Mouse (Mus musculus): ENCODE results near the gene Nt5c2. TPM values are rescaled to one million over a fixed set of nuclear protein-coding genes. Genes with fewer than 3 reads are reported as not detected.

The Nt5c2 gene
- polyA plus RNA-seq, 1 experiment from 2014 or later = 85.0 TPM

- H3K27ac ChIP-seq (replicated peaks) = no peak overlapping the region
- no peak overlapping the region for H3K9ac ChIP-seq
- 91% methylated on average over 8 of the region's 8 CpGs for WGBS
- no peak overlapping the region for H3K4me3 ChIP-seq
- ATAC-seq (ENCODE audit: low read depth) = no peak
- peaks cover 91% of the 10 kb centered on the region for H3K36me3 ChIP-seq
- H3K4me2 ChIP-seq = no peak overlapping the region
- no peaks in the 10 kb centered on the region for H3K27me3 ChIP-seq
- H3K4me1 ChIP-seq (replicated peaks) = no peaks in the 10 kb centered on the region
- H3K9me3 ChIP-seq = no peaks in the 10 kb centered on the region
Measured at GRCm38 (mm10) chr19:46889666-46890065, 125.3 kb downstream of the Nt5c2 start.

GRCm38 (mm10) chr19:46887811-46888527 lies 127.0 kb downstream of the Nt5c2 start:
- no peaks in the 10 kb centered on the region for H3K9me3 ChIP-seq
- H3K4me1 ChIP-seq (replicated peaks) = no peaks in the 10 kb centered on the region
- H3K4me2 ChIP-seq = no peak overlapping the region
- H3K4me3 ChIP-seq = no peak overlapping the region
- H3K36me3 ChIP-seq = peaks cover 96% of the 10 kb centered on the region
- H3K27ac ChIP-seq (replicated peaks) = no peak overlapping the region
- WGBS = 81% methylated on average over 14 of the region's 14 CpGs
- no peaks in the 10 kb centered on the region for H3K27me3 ChIP-seq
- ATAC-seq (ENCODE audit: low read depth) = no peak
- no peak overlapping the region for H3K9ac ChIP-seq

GRCm38 (mm10) chr19:46886826-46887225 lies 128.1 kb downstream of the Nt5c2 start:
- no peaks in the 10 kb centered on the region for H3K9me3 ChIP-seq
- 88% methylated on average over 7 of the region's 7 CpGs for WGBS

GRCm38 (mm10) chr19:46885365-46885764 lies 129.6 kb downstream of the Nt5c2 start:
- H3K4me2 ChIP-seq = no peak overlapping the region
- H3K9ac ChIP-seq = no peak overlapping the region
- H3K27ac ChIP-seq (replicated peaks) = no peak overlapping the region
- no peaks in the 10 kb centered on the region for H3K27me3 ChIP-seq
- ATAC-seq (ENCODE audit: low read depth) = no peak
- WGBS = 86% methylated on average over 4 of the region's 4 CpGs
- no peaks in the 10 kb centered on the region for H3K4me1 ChIP-seq (replicated peaks)
- peaks cover 88% of the 10 kb centered on the region for H3K36me3 ChIP-seq
- H3K9me3 ChIP-seq = no peaks in the 10 kb centered on the region
- H3K4me3 ChIP-seq = no peak overlapping the region

More at GRCm38 (mm10) chr19:46886826-46887225, 128.1 kb downstream of the Nt5c2 start:
- Histone ChIP-seq H3K4me3 (no peak overlapping the region), H3K4me1 (replicated peaks) (no peaks in the 10 kb centered on the region), H3K36me3 (peaks cover 96% of the 10 kb centered on the region), H3K27ac (replicated peaks) (no peak overlapping the region), H3K27me3 (no peaks in the 10 kb centered on the region), H3K4me2 (no peak overlapping the region), H3K9ac (no peak overlapping the region)
- no peak for ATAC-seq (ENCODE audit: low read depth)

- Histone ChIP-seq H3K27me3 (no peaks in the 10 kb centered on the region), H3K9me3 (no peaks in the 10 kb centered on the region), H3K27ac (replicated peaks) (no peak overlapping the region), H3K9ac (no peak overlapping the region), H3K36me3 (peaks cover 43% of the 10 kb centered on the region), H3K4me2 (no peak overlapping the region), H3K4me3 (no peak overlapping the region), H3K4me1 (replicated peaks) (no peaks in the 10 kb centered on the region)
- no peak for ATAC-seq (ENCODE audit: low read depth)
- 90% methylated on average over 2 of the region's 2 CpGs for WGBS
Measured at GRCm38 (mm10) chr19:46879876-46880275, 135.1 kb downstream of the Nt5c2 start.

- no peaks in the 10 kb centered on the region for H3K27me3 ChIP-seq
- no peak overlapping the region for H3K27ac ChIP-seq (replicated peaks)
- no peak overlapping the region for H3K9ac ChIP-seq
- H3K4me1 ChIP-seq (replicated peaks) = no peaks in the 10 kb centered on the region
- no peaks in the 10 kb centered on the region for H3K9me3 ChIP-seq
- ATAC-seq (ENCODE audit: low read depth) = no peak
- H3K36me3 ChIP-seq = peaks cover 28% of the 10 kb centered on the region
- H3K4me2 ChIP-seq = no peak overlapping the region
- no peak overlapping the region for H3K4me3 ChIP-seq
- WGBS = 59% methylated on average over 13 of the region's 13 CpGs
Measured at GRCm38 (mm10) chr19:46878346-46878745, 136.6 kb downstream of the Nt5c2 start.

- no peak for ATAC-seq (ENCODE audit: low read depth)
- H3K27ac ChIP-seq (replicated peaks) = no peak overlapping the region
Measured at GRCm38 (mm10) chr19:46877886-46878285, 137.1 kb downstream of the Nt5c2 start.

GRCm38 (mm10) chr19:46875790-46876189 lies 139.2 kb downstream of the Nt5c2 start:
- 39% methylated on average over 12 of the region's 12 CpGs for WGBS
- Histone ChIP-seq H3K4me3 (no peak overlapping the region), H3K36me3 (peaks cover 7% of the 10 kb centered on the region), H3K4me1 (replicated peaks) (no peaks in the 10 kb centered on the region), H3K9me3 (no peaks in the 10 kb centered on the region), H3K27ac (replicated peaks) (no peak overlapping the region), H3K27me3 (no peaks in the 10 kb centered on the region), H3K4me2 (no peak overlapping the region), H3K9ac (no peak overlapping the region)
- peak; percentile 54 for ATAC-seq (ENCODE audit: low read depth)

More at GRCm38 (mm10) chr19:46877886-46878285, 137.1 kb downstream of the Nt5c2 start:
- H3K4me1 ChIP-seq (replicated peaks) = no peaks in the 10 kb centered on the region
- no peak overlapping the region for H3K9ac ChIP-seq
- 91% methylated on average over 13 of the region's 13 CpGs for WGBS
- H3K36me3 ChIP-seq = peaks cover 25% of the 10 kb centered on the region
- H3K4me3 ChIP-seq = no peak overlapping the region
- no peaks in the 10 kb centered on the region for H3K27me3 ChIP-seq
- no peaks in the 10 kb centered on the region for H3K9me3 ChIP-seq
- H3K4me2 ChIP-seq = no peak overlapping the region

GRCm38 (mm10) chr19:46873924-46874323 lies 141.0 kb downstream of the Nt5c2 start:
- Histone ChIP-seq H3K27ac (replicated peaks) (no peak overlapping the region), H3K9ac (no peak overlapping the region), H3K36me3 (peaks cover 4% of the 10 kb centered on the region; the same call in 1 of the 2 replicates), H3K9me3 (no peaks in the 10 kb centered on the region), H3K27me3 (no peaks in the 10 kb centered on the region), H3K4me1 (replicated peaks) (no peaks in the 10 kb centered on the region), H3K4me2 (no peak overlapping the region), H3K4me3 (no peak overlapping the region)
- ATAC-seq (ENCODE audit: low read depth) = no peak
- 92% methylated on average over 3 of the region's 3 CpGs for WGBS

GRCm38 (mm10) chr19:46871651-46872050 lies 143.3 kb downstream of the Nt5c2 start:
- no peak for ATAC-seq (ENCODE audit: low read depth)
- H3K36me3 ChIP-seq = no peaks in the 10 kb centered on the region; the same call in 1 of the 2 replicates
- H3K27me3 ChIP-seq = no peaks in the 10 kb centered on the region
- no peak overlapping the region for H3K9ac ChIP-seq
- no peaks in the 10 kb centered on the region for H3K4me1 ChIP-seq (replicated peaks)
- WGBS = 85% methylated on average over 7 of the region's 7 CpGs
- H3K4me2 ChIP-seq = no peak overlapping the region
- no peaks in the 10 kb centered on the region for H3K9me3 ChIP-seq
- no peak overlapping the region for H3K27ac ChIP-seq (replicated peaks)
- no peak overlapping the region for H3K4me3 ChIP-seq

GRCm38 (mm10) chr19:46871096-46871495 lies 143.9 kb downstream of the Nt5c2 start:
- 93% methylated on average over 4 of the region's 4 CpGs for WGBS
- H3K27ac ChIP-seq (replicated peaks) = no peak overlapping the region
- H3K9ac ChIP-seq = no peak overlapping the region
- no peak for ATAC-seq (ENCODE audit: low read depth)
- H3K4me2 ChIP-seq = no peak overlapping the region
- H3K9me3 ChIP-seq = no peaks in the 10 kb centered on the region
- no peaks in the 10 kb centered on the region; the same call in 1 of the 2 replicates for H3K36me3 ChIP-seq
- no peak overlapping the region for H3K4me3 ChIP-seq
- H3K27me3 ChIP-seq = no peaks in the 10 kb centered on the region
- no peaks in the 10 kb centered on the region for H3K4me1 ChIP-seq (replicated peaks)

- no peak overlapping the region for H3K4me2 ChIP-seq
- peak; percentile 75 for ATAC-seq (ENCODE audit: low read depth)
- no peak overlapping the region for H3K9ac ChIP-seq
- H3K4me3 ChIP-seq = no peak overlapping the region
- H3K9me3 ChIP-seq = no peaks in the 10 kb centered on the region
- no peaks in the 10 kb centered on the region; the same call in 1 of the 2 replicates for H3K36me3 ChIP-seq
- no peaks in the 10 kb centered on the region for H3K27me3 ChIP-seq
- WGBS = 11% methylated on average over 6 of the region's 6 CpGs
- no peaks in the 10 kb centered on the region for H3K4me1 ChIP-seq (replicated peaks)
- H3K27ac ChIP-seq (replicated peaks) = no peak overlapping the region
Measured at GRCm38 (mm10) chr19:46869526-46869925, 145.4 kb downstream of the Nt5c2 start.

- 0 out of 2 replicates have a peak, but pooled peaks have one; percentile 23 for ATAC-seq (ENCODE audit: low read depth)
- Histone ChIP-seq H3K27me3 (no peaks in the 10 kb centered on the region), H3K4me1 (replicated peaks) (no peaks in the 10 kb centered on the region), H3K4me2 (no peak overlapping the region), H3K27ac (replicated peaks) (no peak overlapping the region), H3K4me3 (no peak overlapping the region), H3K36me3 (no peaks in the 10 kb centered on the region; the same call in 1 of the 2 replicates), H3K9ac (no peak overlapping the region), H3K9me3 (no peaks in the 10 kb centered on the region)
- 63% methylated on average over 11 of the region's 11 CpGs for WGBS
Measured at GRCm38 (mm10) chr19:46869049-46869448, 145.9 kb downstream of the Nt5c2 start.
